Mouse (Mus musculus): ENCODE data around the gene Erap1.
"Not testable (repeated sequence)": the region's sequence is repeated elsewhere in the genome, so short reads cannot be mapped to it uniquely, and the experiment has no call there.

Gene Erap1

DNA sequence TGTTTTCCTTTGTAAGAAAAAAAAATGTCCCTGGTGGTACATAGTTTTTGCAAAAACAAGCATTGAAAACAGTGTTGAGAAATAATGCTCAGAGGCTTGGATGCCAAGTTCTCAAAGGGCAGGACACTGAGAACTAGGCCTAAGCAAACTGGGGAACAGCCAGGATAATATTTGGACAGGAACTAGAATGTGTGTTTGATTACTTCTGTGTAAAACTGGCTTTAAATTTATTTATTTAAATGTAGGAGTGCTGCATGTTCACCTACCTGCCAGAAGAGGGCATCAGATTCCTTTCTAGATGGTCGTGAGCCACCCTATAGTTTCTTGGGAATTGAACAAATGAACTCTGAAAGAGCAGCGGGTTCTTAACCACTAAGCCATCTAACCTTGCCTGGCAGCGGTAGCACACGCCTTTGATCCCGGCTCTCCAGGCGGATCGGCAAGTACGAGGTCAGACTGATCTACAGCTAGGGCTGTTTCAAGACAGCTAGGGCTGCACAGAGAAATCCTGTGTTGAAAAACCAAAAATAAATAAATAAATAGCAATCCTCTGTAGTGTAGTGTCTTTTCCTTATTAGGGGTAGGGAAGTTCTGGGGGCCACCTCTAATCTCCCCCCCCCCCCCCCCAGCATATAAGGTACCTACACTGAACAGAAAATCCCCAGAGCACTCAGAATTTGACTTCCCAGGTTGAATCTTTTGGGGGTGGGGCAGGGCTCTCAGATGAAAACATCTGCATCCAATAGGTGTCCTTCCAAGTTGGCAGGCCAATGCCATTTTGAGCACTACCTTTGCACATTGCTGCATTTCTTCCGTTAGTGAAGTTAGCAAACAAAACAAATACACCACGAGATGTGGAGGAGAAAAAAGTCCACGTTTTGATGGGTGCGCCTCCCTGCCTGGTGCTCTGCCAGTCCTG, at the start of gene Erap1:
TSS of gene Erap1 (plus strand) at position 776 of the 919 bp plus-strand sequence.
- peak; percentile 13 for DNase-seq

DNA sequence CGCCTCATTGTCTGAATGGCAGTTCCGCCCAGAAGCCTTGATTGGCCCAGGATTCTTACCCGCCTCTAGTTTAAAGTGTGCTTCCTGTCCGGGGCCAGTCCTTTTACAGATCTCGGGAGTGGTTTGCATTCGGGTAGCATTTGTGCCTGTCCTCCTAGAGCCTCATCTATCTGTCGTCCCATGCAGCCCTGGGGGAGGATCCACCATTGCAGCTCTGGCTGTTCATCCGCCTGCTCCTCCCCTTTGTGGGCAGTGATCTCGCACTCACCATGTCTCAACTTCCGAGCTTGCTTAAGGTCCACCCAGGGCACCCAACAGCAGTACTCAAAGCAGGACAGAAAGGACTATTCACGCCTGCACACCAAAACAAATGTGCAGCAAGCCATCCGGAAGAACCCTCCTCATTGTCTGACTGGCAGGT, 48.0 kb upstream of the Erap1 start:
- not testable (repeated sequence) for DNase-seq

DNA sequence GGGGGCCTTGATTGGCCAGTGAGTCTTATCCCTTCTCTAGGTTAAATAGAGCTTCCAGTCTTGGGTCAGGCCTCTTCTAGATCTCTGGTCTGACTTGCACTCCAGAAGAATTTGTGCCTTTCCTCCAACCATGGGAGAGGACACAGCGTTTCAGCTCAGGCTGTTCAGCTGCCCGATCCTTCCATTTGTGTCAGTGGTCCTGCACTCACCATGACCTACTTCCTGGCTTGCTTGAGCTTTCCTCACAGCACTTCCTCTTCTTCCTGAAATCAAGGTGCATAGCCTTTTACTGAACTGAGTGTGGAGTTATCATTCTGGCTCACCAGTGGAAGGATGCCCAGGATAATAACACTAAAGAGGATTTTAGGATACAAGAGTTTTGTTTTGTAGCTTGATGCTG, 47.5 kb upstream of the Erap1 start:
- not testable (repeated sequence) for DNase-seq

DNA sequence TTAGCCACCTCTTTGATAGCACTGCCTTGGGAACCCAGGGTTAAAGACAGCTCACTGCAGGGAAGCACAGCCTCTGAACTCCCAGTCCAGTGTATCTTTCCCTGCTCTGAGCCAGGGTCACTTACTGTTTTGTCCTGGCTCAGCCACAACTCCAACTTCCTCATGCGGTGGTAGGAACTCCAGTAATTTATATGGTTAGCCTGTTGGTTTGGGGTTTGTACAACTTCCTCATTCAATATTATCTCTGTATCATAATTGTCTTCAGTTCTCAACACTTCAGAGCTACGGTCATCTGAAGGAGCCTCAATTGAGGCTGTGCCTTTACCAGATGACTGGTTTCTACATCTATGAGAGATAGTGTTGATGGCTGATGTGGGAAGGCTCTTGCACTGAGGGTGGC, 42.3 kb upstream of the Erap1 start:
- not testable (repeated sequence) for DNase-seq

DNA sequence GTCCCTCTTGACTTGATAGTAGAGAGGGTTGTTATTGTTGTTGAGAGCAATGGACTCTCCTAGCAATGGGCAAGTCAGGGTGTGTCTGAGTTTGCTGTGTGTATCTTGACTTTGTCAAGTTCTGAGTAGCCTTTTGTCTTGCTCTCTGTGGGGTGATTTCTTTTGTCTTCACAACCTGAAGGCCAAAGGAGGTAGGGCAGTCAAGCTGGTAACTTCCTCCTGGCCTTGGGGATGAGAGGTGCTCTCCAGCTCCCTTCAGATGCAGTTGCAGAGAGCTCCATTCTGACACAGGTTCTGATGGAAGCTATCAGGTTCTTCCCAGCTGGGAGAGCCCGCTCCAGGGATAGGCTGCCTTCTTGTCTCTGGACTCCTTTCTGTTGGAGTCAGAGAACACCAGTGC, 37.6 kb upstream of the Erap1 start:
- DNase-seq = not testable (repeated sequence)

DNA sequence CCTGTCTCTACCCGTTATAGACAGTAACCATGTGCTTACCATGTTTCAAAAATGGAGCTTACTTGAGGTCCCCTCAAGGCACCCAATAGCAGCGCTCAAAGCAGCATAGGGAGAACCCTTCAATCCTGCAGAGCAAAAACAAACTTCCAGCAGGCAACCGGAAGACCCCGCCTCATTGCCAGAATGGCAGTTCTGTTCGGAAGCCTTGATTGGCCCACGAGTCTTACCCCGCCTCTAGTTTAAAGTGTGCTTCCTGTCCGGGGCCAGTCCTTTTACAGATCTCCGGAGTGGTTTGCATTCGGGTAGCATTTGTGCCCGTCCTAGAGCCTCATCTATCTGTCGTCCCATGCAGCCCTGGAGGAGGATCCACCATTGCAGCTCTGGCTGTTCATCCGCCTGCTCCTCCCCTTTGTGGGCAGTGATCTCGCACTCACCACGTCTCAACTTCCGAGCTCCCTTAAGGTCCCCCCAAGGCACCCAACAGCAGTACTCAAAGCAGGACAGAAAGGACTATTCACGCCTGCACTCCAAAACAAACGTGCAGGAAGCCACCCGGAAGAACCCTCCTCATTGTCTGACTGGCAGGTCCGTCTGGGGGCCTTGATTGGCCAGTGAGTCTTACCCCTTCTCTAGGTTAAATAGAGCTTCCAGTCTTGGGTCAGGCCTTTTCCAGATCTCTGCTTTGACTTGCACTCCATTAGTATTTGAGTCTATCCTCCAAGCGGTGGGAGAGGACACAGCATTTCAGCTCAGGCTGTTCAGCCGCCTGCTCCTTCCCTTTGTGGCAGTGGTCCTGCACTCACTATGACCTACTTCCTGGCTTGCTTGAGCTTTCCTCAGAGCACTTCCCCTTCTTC, 22.0 kb upstream of the Erap1 start:
- DNase-seq = peak; percentile 90

DNA sequence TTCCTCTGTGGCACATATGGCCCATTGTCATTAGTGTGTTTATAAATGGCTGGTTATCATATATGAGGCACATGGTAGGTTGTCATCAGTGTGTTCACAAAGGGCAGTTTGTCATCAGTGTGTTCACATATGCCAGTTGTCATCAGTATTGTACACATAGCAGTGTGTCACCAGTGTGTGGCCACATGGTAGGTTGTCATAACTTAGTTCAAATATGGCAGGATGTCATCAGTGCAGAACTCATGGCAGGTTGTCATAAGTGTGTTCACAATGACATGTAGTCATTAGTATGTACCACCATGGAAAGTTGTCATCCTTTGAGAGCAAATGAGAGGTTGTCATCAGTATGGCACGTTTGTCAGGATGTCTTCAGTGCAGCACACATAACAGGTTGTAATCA, 7.0 kb upstream of the Erap1 start:
- DNase-seq = no peak

DNA sequence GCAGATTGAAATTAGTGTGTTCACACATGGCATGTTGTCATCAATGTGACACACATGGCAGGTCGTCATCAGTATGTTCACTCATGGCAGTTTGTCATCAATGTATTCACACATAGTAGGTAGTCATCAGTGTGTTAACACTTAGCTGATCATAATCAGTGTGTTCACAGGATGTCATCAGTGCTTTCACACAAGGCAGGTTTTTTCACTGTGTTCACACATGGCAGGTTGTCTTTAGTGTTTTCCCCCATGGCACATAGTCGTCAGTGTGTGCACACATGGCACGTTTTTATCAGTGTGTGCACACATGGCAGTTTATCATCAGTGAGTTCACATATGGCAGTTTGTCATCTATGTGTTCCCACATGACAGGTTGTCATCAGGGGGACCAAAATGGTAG, 6.5 kb upstream of the Erap1 start:
- no peak for DNase-seq

DNA sequence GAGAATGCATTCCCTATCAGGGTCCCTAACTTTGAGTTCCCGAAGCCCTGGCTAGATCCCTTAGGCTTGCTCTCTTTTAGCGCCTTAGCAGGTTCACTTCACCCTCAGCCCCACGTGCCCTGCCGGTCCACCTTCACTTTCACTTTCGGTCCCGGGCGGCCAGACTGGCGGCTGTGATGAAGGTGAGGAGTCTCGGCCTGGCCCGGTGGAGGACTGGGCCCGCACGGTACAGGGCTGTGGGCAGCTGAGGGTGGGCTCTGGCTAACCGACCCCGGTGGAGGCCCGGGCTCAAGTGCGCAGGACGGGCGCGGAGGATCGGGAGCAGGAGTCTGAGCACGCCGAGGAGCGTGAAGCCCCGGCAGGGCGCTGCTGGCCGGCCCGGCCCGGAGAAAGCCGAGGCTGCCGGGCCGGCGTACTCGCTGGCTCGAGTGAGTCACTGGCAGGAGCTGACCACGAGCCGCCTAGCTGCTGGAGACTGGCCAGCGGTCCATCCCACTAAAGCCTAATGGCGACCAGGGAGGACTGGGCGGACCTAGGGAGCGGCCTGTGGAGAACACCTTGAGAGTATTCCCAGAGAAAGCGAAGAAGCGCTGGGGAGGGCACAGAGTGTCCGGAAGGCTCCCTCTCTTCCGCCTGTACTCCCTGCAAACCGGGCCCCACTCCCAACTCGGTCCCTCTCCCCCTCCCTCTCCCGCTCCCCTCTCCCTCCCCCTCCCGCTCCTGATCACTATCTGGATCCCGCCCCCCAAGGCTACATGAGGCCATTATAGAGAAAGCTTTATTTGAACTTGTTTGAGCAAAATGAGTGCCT, 549 bp downstream of the Erap1 start:
- DNase-seq = peak; percentile 55

DNA sequence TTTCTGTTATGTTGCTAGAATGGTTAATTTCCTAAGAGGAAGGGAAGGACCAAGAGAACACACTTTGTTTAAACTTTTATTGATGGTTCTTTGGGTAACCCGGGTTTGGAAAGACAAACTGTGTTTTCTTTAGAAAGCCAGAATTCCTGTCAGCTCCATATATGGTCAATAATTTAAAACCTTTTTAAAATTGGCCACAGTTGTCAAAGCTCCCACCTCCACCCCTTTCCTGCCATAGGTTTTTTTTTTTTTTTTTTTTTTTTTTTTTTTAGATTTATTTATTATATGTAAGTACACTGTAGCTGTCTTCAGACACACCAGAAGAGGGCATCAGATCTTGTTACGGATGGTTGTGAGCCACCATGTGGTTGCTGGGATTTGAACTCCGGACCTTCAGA, 1.2 kb downstream of the Erap1 start:
- DNase-seq = not testable (repeated sequence)

DNA sequence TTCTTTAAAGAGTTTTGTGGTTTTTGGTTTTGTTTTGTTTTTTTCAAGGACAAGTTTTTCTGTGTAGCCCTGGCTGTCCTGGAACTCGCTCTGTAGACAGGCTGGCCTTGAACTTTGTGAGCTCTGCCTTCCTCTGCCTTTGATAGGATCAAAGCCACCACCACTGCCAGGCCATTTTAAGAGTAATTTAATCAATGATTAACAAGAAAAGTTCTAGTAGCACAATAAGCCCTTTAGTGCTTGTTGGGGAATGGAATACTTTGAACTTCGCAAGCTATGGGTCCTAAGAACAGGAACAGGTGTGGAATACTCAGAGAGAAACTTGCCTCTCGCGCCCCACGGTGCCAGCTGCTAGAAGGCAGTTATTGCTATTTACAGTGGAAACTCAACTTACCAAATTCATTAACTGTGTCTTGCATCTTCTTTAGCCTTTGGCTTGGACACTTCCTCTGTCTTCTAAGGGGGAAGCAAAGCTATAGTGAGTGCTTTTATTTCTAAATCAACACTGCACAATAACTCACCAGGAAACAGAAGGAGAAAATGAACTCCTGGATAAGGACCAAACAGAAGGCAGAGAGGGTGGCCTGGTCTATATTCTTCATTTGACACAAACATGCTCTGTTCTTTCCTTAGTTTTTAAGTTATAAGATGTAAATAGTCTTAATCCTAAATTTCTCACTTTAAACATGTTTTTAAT, 56.3 kb downstream of the Erap1 start:
- DNase-seq = no peak

DNA sequence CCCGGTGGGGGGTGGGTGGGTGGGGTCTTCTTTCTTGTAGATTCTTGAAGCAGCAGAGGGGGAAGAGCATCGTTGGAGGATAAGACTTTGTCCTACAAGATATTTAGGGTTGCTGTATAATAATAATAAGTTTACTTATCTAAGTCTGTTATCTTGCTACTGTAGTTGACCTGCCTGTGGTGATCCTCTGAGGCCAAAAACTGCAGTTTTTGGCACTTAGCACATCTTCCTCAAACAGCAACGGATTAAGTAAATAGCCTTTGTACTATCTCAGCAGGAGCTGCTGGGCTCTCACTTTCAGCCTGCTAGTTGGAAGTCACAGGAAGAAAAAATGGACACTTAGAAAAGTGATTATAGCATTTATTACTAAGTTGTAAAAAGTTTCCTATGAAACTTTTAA, 56.9 kb downstream of the Erap1 start:
- no peak for DNase-seq

DNA sequence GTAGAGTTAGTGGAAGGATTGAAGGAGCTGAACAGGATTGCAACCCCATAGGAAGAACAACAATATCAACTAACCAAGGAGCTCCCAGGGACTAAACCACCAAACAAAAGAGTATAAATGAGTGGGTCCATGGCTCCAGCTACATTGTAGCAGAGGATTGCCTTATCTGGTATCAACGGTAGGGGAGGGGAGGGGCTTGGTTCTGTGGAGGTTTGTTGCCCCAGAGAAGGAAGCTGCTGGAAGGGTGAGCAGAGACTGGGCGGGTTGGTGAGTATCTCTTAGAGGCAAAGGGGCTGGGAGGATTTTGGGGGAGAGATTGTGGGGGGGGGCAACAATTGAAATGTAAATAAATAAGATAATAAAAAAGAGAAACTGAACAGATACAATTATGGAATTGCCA, 79.6 kb downstream of the Erap1 start:
- no peak for DNase-seq

DNA sequence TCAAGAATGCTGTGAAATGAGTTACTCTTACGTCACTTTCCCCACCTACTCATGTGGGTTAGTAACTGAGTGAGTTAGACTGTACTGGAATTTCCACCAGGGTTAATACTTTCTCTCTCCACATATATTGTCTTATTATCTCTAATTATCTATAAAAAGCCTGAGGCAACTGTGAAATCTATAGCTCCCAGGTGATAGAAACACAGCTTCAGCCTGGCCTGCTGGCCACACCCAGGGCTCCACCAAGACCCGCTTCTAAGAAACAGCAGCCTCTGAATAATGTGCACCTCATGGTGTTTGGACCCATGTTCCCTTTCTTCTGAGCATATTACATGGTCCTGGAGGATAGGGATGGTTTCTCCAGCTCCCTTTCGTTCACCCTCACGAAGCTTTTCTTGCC, 94.4 kb downstream of the Erap1 start:
- DNase-seq = no peak

DNA sequence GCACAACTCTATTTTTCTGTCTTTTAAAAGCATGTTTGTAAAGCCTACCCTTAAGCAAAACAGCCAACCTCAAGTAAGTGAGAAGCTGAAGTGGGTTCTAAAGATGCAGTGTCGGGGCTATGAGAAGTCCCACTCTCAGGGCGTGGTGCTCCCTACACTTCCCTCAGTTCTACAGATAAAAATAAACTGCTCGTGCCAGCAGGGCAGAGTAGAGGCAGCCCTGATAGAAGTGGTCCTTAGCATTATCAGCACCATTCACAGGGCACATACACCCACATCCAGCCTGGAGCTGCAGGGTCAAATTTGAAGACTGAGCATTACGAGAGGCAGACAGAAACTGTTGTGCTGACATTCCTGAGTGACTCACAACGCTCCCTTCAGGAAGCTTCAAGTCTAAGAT, 96.5 kb downstream of the Erap1 start:
- DNase-seq = no peak

DNA sequence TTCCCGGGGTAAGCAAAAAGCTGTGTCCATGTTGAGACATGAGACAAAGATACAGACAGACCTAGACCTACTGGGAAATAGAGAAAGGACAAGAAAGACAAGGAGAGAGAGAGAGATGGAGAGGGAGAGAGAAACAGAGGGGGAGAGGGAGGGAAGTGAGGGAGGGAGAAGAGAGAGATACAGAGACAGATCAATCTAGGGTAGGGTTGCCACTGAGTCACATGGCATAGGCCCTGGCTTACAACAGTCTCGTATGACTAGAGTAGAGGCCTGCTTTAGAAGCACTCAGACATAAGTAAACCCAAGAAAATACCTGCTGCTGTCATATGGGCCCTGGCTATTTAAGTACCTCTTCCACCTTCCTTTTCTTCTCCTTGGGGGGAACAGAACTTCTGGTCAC, 97.0 kb downstream of the Erap1 start:
- DNase-seq = no peak

Data from layer of hippocampus, adult 9-11 months (tissue).